Mouse (Mus musculus) brain, embryonic 14.5 days (tissue): ENCODE results near the gene Micu2.

Experiments
- CTCF ChIP-seq: fragments of 200-500 bp; IDR thresholded peaks from 2 replicates; pipeline ENCODE4 v1.5.1; 2012; ENCODE audit warnings: inconsistent platforms, mild to moderate bottlenecking, moderate library complexity, borderline replicate concordance; ENCODE audit not compliant: insufficient read depth, insufficient read length; ENCODE audit errors: extremely low read depth
- POLR2A ChIP-seq: fragments of 200-500 bp; IDR thresholded peaks from 2 replicates; pipeline ENCODE4 v1.6.1; 2012; ENCODE audit warnings: mild to moderate bottlenecking, inconsistent platforms, borderline replicate concordance; ENCODE audit not compliant: poor library complexity, insufficient read depth, insufficient read length, severe bottlenecking; ENCODE audit errors: extremely low read depth

GRCm38 (mm10) chr14:57934666-57935065 lies 64.4 kb downstream of the Micu2 start:
- TF ChIP-seq POLR2A = no peak
- no peak for TF ChIP-seq CTCF
